Mouse (Mus musculus) activated CD4-positive, CD25-positive, alpha-beta regulatory T cell (primary cell): ENCODE measurements around the gene Cmtm1. TPM values are rescaled to one million over a fixed set of nuclear protein-coding genes. Genes with fewer than 3 reads are reported as not detected.

Experiments
- polyA plus RNA-seq, 2 experiments: library from polyadenylated mRNA; unstranded; fragments of 100-300 nt; shearing (Covaris generic); gene quantifications; one replicate each; pipeline ENCODE4 v1.2.1; 2017

Gene Cmtm1
- under 1 TPM in 1 of 2 experiments, not detected in 1; 0.31 TPM for polyA plus RNA-seq

GRCm38 (mm10) chr8:104309441-104310155 is at the start of gene Cmtm1, which contains the start of gene Gm45711:
Gene Cmtm1 (minus strand): TSS chr8:104310145.
Gene Gm45711 (minus strand): TSS chr8:104310081.

GRCm38 (mm10) chr8:104339229-104339982 is 29.5 kb upstream of the Cmtm1 start, which contains the start of gene Cmtm3:
Gene Cmtm3 (plus strand): TSS chr8:104339410.

GRCm38 (mm10) chr8:104321930-104322329 is 12.0 kb upstream of the Cmtm1 start, which contains the start of gene Cmtm2b:
Gene Cmtm2b (plus strand): TSS chr8:104322230.

GRCm38 (mm10) chr8:104321267-104321666 is 11.3 kb upstream of the Cmtm1 start, which contains the start of gene Gm11020:
Gene Gm11020 (plus strand): TSS chr8:104321567.

GRCm38 (mm10) chr8:104293081-104293480 is 16.9 kb downstream of the Cmtm1 start, which contains the start of gene Cmtm2a:
Gene Cmtm2a (minus strand): TSS chr8:104293181.

GRCm38 (mm10) chr8:104250439-104251367 is 59.2 kb downstream of the Cmtm1 start, which contains the start of gene Cklf:
Gene Cklf (plus strand): TSS chr8:104250861.

GRCm38 (mm10) chr8:104248276-104248675 is 61.7 kb downstream of the Cmtm1 start, which contains the start of gene Tk2:
Gene Tk2 (minus strand): TSS chr8:104248558.

Other genes starting within 250 kb of the Cmtm1 start
- under 1 TPM; 0.06 to 0.19 TPM for gene Cdh5, start 208.5 kb downstream of the Cmtm1 start, polyA plus RNA-seq
- under 1 TPM in 1 of 2 experiments, not detected in 1; 0.34 TPM for gene Bean1, start 139.7 kb downstream of the Cmtm1 start, polyA plus RNA-seq
- gene Tk2, start 61.6 kb downstream of the Cmtm1 start, polyA plus RNA-seq: 10 to 100 TPM; 61.4 to 69.4 TPM
- gene Cklf, start 59.3 kb downstream of the Cmtm1 start, polyA plus RNA-seq: 100 to 1,000 TPM in 1 of 2 experiments, 10 to 100 TPM in 1; 85.6 to 108 TPM
- under 1 TPM in 1 of 2 experiments, not detected in 1; 0.48 TPM for gene Cmtm2a, start 17.0 kb downstream of the Cmtm1 start, polyA plus RNA-seq
- not detected for gene Gm45711, start 64 bp downstream of the Cmtm1 start, polyA plus RNA-seq
- gene Gm11020, start 11.4 kb upstream of the Cmtm1 start, polyA plus RNA-seq: not detected
- not detected for gene Cmtm2b, start 12.1 kb upstream of the Cmtm1 start, polyA plus RNA-seq
- gene Cmtm3, start 29.3 kb upstream of the Cmtm1 start, polyA plus RNA-seq: 10 to 100 TPM; 20.2 to 24.7 TPM
- under 1 TPM; 0.49 to 0.91 TPM for gene Cmtm4, start 85.7 kb upstream of the Cmtm1 start, polyA plus RNA-seq
- gene Dync1li2, start 132.9 kb upstream of the Cmtm1 start, polyA plus RNA-seq: 10 to 100 TPM; 29.0 to 38.0 TPM
- not detected for gene Terb1, start 199.8 kb upstream of the Cmtm1 start, polyA plus RNA-seq
- 10 to 100 TPM; 72.7 to 85.3 TPM for gene Nae1, start 224.5 kb upstream of the Cmtm1 start, polyA plus RNA-seq
- gene Car7, start 224.5 kb upstream of the Cmtm1 start, polyA plus RNA-seq: 1 to 10 TPM; 2.6 to 2.9 TPM